Mouse (Mus musculus): ENCODE measurements around the gene Cdc42bpg. TPM values are rescaled to one million over a fixed set of nuclear protein-coding genes. Genes with fewer than 3 reads are reported as not detected.

Cdc42bpg gene
- polyA plus RNA-seq (2015; fragmentation: Nextera tagmentation; extraction: Ambion mirVana): 1.1 and 1.7 TPM in 2 replicates

DNA sequence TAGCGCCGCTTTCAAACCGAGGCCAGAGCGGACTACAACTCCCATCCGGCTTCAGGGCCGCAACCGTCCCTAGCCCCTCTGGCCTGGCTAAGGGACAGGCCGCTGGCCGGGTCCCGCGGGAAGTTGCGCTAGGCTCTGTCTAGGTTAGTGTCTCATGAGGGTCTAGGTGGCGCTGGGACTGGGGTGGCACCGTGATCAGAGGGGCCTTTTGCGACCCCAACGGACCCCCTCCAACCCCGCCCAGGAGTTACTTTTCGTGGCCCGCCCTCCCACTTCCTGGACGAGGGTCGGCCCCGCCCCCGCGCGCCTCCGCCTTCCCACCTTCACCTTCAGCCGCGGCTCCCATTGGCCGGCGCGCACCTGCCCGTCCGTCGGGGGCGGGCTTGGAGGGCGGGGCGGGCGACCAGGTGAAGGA, at the start of gene Cdc42bpg:
TSS of gene Cdc42bpg (plus strand) at position 320 of the 415 bp plus-strand sequence.
- peak; percentile 85 for ATAC-seq (ENCODE audit: low read depth)
- no peaks in the 10 kb centered on the region for H3K27me3 ChIP-seq (ENCODE audit: control insufficient read depth, insufficient read depth, low read depth, low read length)
- peaks cover 16% of the 10 kb centered on the region for H3K4me1 ChIP-seq (replicated peaks; ENCODE audit: control insufficient read depth, insufficient read depth, low read length)
- peak within 1 kb of the TSS; percentile 70 for H3K4me2 ChIP-seq (ENCODE audit: low read depth, low read length)
- peak within 1 kb of the TSS; percentile 83 for H3K9ac ChIP-seq (ENCODE audit: low read length)
- peak within 1 kb of the TSS; percentile 78 for H3K27ac ChIP-seq (ENCODE audit: low read length)
- WGBS: under 1% methylated on average over 38 of the region's 38 CpGs
- peaks cover 1% of the 10 kb centered on the region for H3K36me3 ChIP-seq (ENCODE audit: control insufficient read depth, insufficient read depth, low read length)
- peak within 1 kb of the TSS; percentile 73 for H3K4me3 ChIP-seq (ENCODE audit: low read length)
- no peaks in the 10 kb centered on the region for H3K9me3 ChIP-seq (ENCODE audit: control insufficient read depth, low read length)

DNA sequence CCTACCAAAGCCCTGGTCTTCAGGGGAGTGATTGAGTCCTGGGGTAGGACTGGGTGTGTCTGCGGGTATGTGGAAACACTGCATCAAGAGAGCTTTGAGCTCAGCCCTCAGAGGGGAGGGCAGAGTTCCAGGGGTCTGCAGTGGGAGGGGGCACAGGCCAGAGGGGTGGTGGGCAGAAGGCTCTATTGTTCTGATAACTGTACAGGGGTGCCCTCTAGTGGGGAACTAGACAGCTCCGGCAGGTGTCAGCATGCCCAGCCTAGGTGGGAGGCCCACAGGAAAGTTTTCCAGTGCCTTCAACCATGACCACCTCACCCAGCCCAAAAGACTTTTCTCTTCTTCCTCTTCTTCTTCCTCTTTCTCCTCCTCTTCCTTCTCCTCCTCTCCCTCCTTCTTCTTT, 45.8 kb upstream of the Cdc42bpg start:
- H3K4me2 ChIP-seq (ENCODE audit: low read depth, low read length): no peak overlapping the region
- no peaks in the 10 kb centered on the region for H3K4me1 ChIP-seq (replicated peaks; ENCODE audit: control insufficient read depth, insufficient read depth, low read length)
- no peaks in the 10 kb centered on the region for H3K27me3 ChIP-seq (ENCODE audit: control insufficient read depth, insufficient read depth, low read depth, low read length)
- H3K27ac ChIP-seq (ENCODE audit: low read length): no peak overlapping the region
- H3K4me3 ChIP-seq (ENCODE audit: low read length): no peak overlapping the region
- WGBS: 68% methylated on average over 2 of the region's 2 CpGs
- peaks cover 41% of the 10 kb centered on the region for H3K36me3 ChIP-seq (ENCODE audit: control insufficient read depth, insufficient read depth, low read length)
- no peaks in the 10 kb centered on the region; the same call in 1 of the 2 replicates for H3K9me3 ChIP-seq (ENCODE audit: control insufficient read depth, low read length)
- ATAC-seq (ENCODE audit: low read depth): 0 out of 2 replicates have a peak, but pooled peaks have one; percentile 8
- no peak overlapping the region for H3K9ac ChIP-seq (ENCODE audit: low read length)

DNA sequence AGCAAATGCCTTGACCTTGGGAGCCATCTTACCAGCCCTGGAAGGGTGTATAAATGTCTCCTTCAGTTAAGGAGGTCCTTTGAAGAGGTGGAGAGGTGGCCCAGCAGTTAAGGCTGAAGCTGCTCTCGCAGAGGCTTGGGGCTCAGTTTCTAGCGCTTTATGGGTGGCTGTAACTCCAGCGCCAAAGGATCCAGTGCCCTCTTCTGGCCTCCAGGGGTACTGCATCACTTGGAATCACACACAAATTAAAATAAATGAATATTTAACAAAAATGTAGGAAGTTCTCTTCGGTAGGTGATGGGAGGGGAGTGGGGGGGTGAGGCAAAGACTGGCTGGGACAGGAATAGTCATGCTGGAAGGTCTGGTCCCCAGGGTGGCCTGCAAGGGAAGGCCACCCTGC, 45.3 kb upstream of the Cdc42bpg start:
- no peak for ATAC-seq (ENCODE audit: low read depth)
- Histone ChIP-seq H3K27me3 (ENCODE audit: control insufficient read depth, insufficient read depth, low read depth, low read length) (no peaks in the 10 kb centered on the region), H3K27ac (ENCODE audit: low read length) (no peak overlapping the region), H3K36me3 (ENCODE audit: control insufficient read depth, insufficient read depth, low read length) (peaks cover 37% of the 10 kb centered on the region), H3K4me2 (ENCODE audit: low read depth, low read length) (no peak overlapping the region), H3K4me1 (replicated peaks; ENCODE audit: control insufficient read depth, insufficient read depth, low read length) (no peaks in the 10 kb centered on the region), H3K4me3 (ENCODE audit: low read length) (no peak overlapping the region), H3K9ac (ENCODE audit: low read length) (no peak overlapping the region), H3K9me3 (ENCODE audit: control insufficient read depth, low read length) (no peaks in the 10 kb centered on the region; the same call in 1 of the 2 replicates)
- WGBS: 81% methylated on average over 4 of the region's 4 CpGs

DNA sequence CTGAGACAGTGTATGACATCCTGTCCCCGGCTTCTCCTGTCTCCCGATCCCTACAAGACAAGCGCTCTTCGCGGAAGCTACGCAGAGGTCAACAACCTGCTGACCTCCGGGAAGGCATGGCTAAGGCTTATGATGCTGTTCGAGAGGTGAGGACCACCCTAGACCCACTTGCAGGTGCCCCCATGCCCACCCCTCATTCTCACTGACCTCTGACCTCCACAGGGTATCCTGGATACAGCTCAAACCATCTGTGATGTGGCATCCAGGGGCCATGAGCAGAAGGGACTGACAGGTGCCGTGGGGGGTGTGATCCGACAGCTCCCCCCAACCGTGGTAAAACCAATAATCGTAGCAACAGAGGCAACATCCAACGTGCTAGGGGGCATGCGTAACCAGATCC, 44.9 kb upstream of the Cdc42bpg start:
- WGBS: 91% methylated on average over 14 of the region's 14 CpGs
- H3K9ac ChIP-seq (ENCODE audit: low read length): no peak overlapping the region
- H3K36me3 ChIP-seq (ENCODE audit: control insufficient read depth, insufficient read depth, low read length): peaks cover 34% of the 10 kb centered on the region
- no peak overlapping the region for H3K27ac ChIP-seq (ENCODE audit: low read length)
- no peaks in the 10 kb centered on the region for H3K4me1 ChIP-seq (replicated peaks; ENCODE audit: control insufficient read depth, insufficient read depth, low read length)
- ATAC-seq (ENCODE audit: low read depth): no peak
- no peak overlapping the region for H3K4me2 ChIP-seq (ENCODE audit: low read depth, low read length)
- H3K9me3 ChIP-seq (ENCODE audit: control insufficient read depth, low read length): no peaks in the 10 kb centered on the region; the same call in 1 of the 2 replicates
- no peak overlapping the region for H3K4me3 ChIP-seq (ENCODE audit: low read length)
- H3K27me3 ChIP-seq (ENCODE audit: control insufficient read depth, insufficient read depth, low read depth, low read length): no peaks in the 10 kb centered on the region

DNA sequence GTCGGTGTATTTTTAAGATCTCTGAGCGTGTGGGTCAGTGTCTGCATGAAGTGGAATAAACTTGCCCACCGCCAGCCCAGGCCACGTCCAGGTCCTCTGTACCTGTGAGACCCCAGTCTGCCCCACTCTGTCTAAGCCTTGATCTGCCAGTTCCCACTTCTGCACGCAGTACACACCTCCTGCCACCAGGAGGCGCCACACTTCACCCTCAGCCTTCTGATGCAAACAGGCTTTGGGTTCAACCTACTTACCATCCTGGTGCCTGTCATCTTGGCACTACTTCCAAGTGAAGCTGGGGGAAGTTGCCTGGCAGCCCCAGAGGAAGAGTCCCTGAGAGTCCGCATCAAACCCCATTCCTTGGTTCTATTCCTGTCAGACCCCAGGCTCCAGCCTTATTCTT, 44.0 kb upstream of the Cdc42bpg start:
- no peak overlapping the region for H3K27ac ChIP-seq (ENCODE audit: low read length)
- H3K4me1 ChIP-seq (replicated peaks; ENCODE audit: control insufficient read depth, insufficient read depth, low read length): no peaks in the 10 kb centered on the region
- no peak overlapping the region for H3K9ac ChIP-seq (ENCODE audit: low read length)
- H3K4me2 ChIP-seq (ENCODE audit: low read depth, low read length): no peak overlapping the region
- no peaks in the 10 kb centered on the region; the same call in 1 of the 2 replicates for H3K9me3 ChIP-seq (ENCODE audit: control insufficient read depth, low read length)
- WGBS: 61% methylated on average over 7 of the region's 7 CpGs
- ATAC-seq (ENCODE audit: low read depth): no peak
- H3K36me3 ChIP-seq (ENCODE audit: control insufficient read depth, insufficient read depth, low read length): peaks cover 25% of the 10 kb centered on the region
- no peak overlapping the region for H3K4me3 ChIP-seq (ENCODE audit: low read length)
- H3K27me3 ChIP-seq (ENCODE audit: control insufficient read depth, insufficient read depth, low read depth, low read length): no peaks in the 10 kb centered on the region

DNA sequence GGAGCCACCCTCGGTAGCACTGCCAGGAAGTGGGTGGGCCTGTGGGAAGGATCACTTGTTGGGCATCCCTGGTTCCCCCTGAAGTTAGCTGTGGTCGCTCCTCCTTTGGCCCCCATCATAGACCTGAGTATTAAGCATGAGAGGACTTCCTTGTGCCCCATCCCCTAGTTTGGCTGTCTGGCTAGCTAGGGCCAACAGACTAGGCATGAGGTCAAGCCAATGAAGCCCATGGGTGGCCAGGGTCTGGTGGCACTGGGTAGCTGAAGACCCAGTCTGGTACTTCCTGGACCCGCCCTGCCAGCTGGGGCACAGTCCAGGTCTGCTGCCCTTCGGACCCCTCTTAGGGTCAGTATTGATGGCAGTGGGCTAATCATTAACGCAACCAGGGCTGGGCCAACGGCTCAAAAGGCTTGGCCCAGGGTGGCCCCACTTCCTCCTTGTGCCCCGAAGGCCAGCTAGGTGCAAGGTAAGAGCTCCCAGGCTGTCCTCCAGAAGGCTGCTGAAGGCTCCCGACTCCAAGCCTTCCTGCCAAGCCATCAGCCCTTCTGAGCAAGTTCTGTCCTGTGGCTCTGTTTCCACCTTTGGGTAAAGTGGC, 43.3 kb upstream of the Cdc42bpg start:
- peaks cover under 1% of the 10 kb centered on the region; the same call in 1 of the 2 replicates for H3K4me1 ChIP-seq (replicated peaks; ENCODE audit: control insufficient read depth, insufficient read depth, low read length)
- H3K9ac ChIP-seq (ENCODE audit: low read length): no peak overlapping the region
- WGBS: 73% methylated on average over 8 of the region's 8 CpGs
- H3K27ac ChIP-seq (ENCODE audit: low read length): no peak overlapping the region
- no peaks in the 10 kb centered on the region; the same call in 1 of the 2 replicates for H3K9me3 ChIP-seq (ENCODE audit: control insufficient read depth, low read length)
- no peak for ATAC-seq (ENCODE audit: low read depth)
- no peak overlapping the region for H3K4me3 ChIP-seq (ENCODE audit: low read length)
- H3K4me2 ChIP-seq (ENCODE audit: low read depth, low read length): no peak overlapping the region
- peaks cover 22% of the 10 kb centered on the region for H3K36me3 ChIP-seq (ENCODE audit: control insufficient read depth, insufficient read depth, low read length)
- H3K27me3 ChIP-seq (ENCODE audit: control insufficient read depth, insufficient read depth, low read depth, low read length): no peaks in the 10 kb centered on the region

DNA sequence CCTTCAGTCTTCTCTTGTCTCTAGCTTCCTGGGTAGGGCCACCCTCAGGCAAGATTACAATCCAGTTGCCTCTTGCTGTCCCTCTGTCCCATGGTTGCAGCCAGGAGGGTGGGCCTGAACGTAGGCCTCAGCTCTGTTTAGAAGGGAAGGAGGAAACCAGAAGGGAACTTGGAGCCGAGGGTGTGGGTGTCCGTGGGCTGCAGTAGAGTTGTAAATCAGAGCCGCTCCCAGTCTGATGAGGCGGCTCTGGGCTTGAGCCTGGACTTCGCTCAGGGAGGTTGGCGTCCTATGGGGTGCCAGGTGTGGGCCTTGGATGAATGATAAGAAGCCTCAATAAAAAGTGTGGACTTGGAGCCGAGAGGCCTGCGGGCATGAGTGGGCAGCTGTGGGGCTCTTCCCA, 42.1 kb upstream of the Cdc42bpg start:
- no peak overlapping the region for H3K4me2 ChIP-seq (ENCODE audit: low read depth, low read length)
- peaks cover 14% of the 10 kb centered on the region for H3K36me3 ChIP-seq (ENCODE audit: control insufficient read depth, insufficient read depth, low read length)
- no peaks in the 10 kb centered on the region; the same call in 1 of the 2 replicates for H3K9me3 ChIP-seq (ENCODE audit: control insufficient read depth, low read length)
- no peak overlapping the region for H3K4me3 ChIP-seq (ENCODE audit: low read length)
- ATAC-seq (ENCODE audit: low read depth): no peak
- no peaks in the 10 kb centered on the region for H3K27me3 ChIP-seq (ENCODE audit: control insufficient read depth, insufficient read depth, low read depth, low read length)
- H3K4me1 ChIP-seq (replicated peaks; ENCODE audit: control insufficient read depth, insufficient read depth, low read length): peaks cover 6% of the 10 kb centered on the region
- 0 out of 2 replicates have a peak overlapping the region, but pooled peaks have one; percentile 19 for H3K9ac ChIP-seq (ENCODE audit: low read length)
- 77% methylated on average over 9 of the region's 9 CpGs for WGBS
- no peak overlapping the region for H3K27ac ChIP-seq (ENCODE audit: low read length)

DNA sequence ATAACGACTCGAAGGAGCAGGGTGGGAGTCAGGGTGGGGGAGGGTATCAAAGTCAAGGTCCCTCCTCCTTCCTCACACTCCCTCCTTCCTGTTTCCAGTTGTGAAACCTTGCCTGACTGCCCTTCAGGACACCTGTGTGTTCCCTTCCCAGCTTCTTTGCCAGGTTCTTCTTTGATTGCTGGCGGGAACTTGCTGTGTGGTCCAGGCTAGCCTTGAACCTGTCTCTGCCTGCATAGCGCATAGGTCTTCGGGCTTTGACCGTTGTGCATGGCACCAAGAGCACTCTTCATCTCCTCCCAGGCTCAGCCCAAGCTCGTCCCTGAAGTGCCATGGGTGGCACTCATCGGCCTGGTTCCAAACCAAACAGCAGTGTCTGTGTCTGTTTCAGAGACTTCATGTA, 41.3 kb upstream of the Cdc42bpg start:
- H3K4me1 ChIP-seq (replicated peaks; ENCODE audit: control insufficient read depth, insufficient read depth, low read length): peaks cover 6% of the 10 kb centered on the region
- H3K27me3 ChIP-seq (ENCODE audit: control insufficient read depth, insufficient read depth, low read depth, low read length): no peaks in the 10 kb centered on the region
- no peak overlapping the region for H3K4me3 ChIP-seq (ENCODE audit: low read length)
- H3K9ac ChIP-seq (ENCODE audit: low read length): no peak overlapping the region
- peaks cover 14% of the 10 kb centered on the region for H3K36me3 ChIP-seq (ENCODE audit: control insufficient read depth, insufficient read depth, low read length)
- H3K9me3 ChIP-seq (ENCODE audit: control insufficient read depth, low read length): no peaks in the 10 kb centered on the region; the same call in 1 of the 2 replicates
- H3K4me2 ChIP-seq (ENCODE audit: low read depth, low read length): no peak overlapping the region
- H3K27ac ChIP-seq (ENCODE audit: low read length): no peak overlapping the region
- ATAC-seq (ENCODE audit: low read depth): no peak
- WGBS: 79% methylated on average over 8 of the region's 8 CpGs

DNA sequence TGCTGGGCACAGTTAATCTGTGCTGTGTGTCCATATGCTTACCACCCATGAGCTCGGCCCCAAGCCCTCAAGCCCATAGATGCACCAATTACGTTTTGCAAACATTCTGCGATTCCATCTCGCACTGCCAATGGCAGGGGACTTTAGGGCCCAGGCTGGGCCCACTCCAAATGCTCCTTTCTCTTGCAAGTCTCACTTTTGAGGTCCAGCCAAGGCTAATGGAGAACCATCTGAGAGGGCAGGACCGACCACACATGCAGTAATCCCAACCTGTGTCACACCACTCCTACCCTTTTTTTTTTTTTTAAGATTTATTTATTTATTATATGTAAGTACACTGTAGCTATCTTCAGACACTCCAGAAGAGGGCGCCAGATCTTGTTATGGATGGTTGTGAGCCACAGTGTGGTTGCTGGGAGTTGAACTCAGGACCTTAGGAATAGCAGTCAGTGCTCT, 40.5 kb upstream of the Cdc42bpg start:
- 59% methylated on average over 6 of the region's 6 CpGs for WGBS
- H3K9ac ChIP-seq (ENCODE audit: low read length): no peak overlapping the region

More for the DNA sequence above, 40.5 kb upstream of the Cdc42bpg start:
- Histone ChIP-seq H3K4me2 (ENCODE audit: low read depth, low read length) (no peak overlapping the region), H3K4me3 (ENCODE audit: low read length) (no peak overlapping the region), H3K27ac (ENCODE audit: low read length) (no peak overlapping the region), H3K9me3 (ENCODE audit: control insufficient read depth, low read length) (no peaks in the 10 kb centered on the region; the same call in 1 of the 2 replicates), H3K4me1 (replicated peaks; ENCODE audit: control insufficient read depth, insufficient read depth, low read length) (peaks cover 6% of the 10 kb centered on the region), H3K27me3 (ENCODE audit: control insufficient read depth, insufficient read depth, low read depth, low read length) (no peaks in the 10 kb centered on the region), H3K36me3 (ENCODE audit: control insufficient read depth, insufficient read depth, low read length) (peaks cover 10% of the 10 kb centered on the region)
- no peak for ATAC-seq (ENCODE audit: low read depth)

Measured in lung, embryonic 16.5 days (tissue).